Mouse (Mus musculus) heart, adult 2 months (tissue): Measurements from ENCODE around the gene Dab1.

Experiments
- CTCF ChIP-seq: fragments of 200-600 bp; IDR thresholded peaks from 2 replicates; pipeline ENCODE4 v1.8.1; 2022; ENCODE audit warnings: antibody characterized with exemption, mild to moderate bottlenecking, moderate library complexity
- POLR2A ChIP-seq: fragments of 200-500 bp; IDR thresholded peaks from 2 replicates; pipeline ENCODE4 v1.6.1; 2011; ENCODE audit warnings: mild to moderate bottlenecking, low read depth, low read length, control low read depth; ENCODE audit not compliant: insufficient read depth

DNA sequence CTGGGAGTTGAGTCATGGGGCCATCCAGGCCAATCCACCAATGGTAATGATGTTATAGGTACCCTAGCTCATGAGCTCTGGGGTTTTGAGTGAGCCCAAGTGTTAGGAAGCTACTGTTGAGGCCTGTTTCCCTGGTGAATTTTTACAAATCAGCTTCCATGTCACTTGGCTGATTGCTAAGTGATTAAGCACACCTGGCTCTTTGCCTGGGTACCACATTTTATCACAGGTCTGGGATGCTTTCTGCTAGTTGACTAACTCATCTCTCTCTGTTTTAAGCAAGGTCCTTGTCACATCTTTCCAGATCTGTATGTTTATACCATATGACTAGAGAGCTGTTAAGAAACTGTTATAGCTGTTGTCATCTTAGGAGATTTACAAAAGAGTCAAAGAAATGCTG lies 1051.6 kb downstream of the Dab1 start:
- no peak for TF ChIP-seq CTCF
- TF ChIP-seq POLR2A, result no peak
